Mouse (Mus musculus) layer of hippocampus, adult 18-20 months (tissue): ENCODE results near the gene Grwd1. TPM values are rescaled to one million over a fixed set of nuclear protein-coding genes. Genes with fewer than 3 reads are reported as not detected.

ENCODE experiments used
- total RNA-seq, 2 experiments: library from RNA; stranded (reverse); gene quantifications; 2 replicates each; pipeline ENCODE4 v1.2.3; 2021

Grwd1 gene
- total RNA-seq, 2 experiments from 2014 or later, result 20.6 to 22.5 TPM

Other genes with a start within 250 kb of the Grwd1 start
- not detected for gene Fgf21, start 215.5 kb downstream of the Grwd1 start, total RNA-seq
- under 1 TPM in 1 of 2 experiments, not detected in 1; 0.18 TPM for gene Fut1, start 213.7 kb downstream of the Grwd1 start, total RNA-seq
- gene Izumo1, start 209.1 kb downstream of the Grwd1 start, total RNA-seq, result not detected
- gene Rasip1, start 203.5 kb downstream of the Grwd1 start, total RNA-seq, result 1 to 10 TPM; 6.0 to 6.3 TPM
- 1 to 10 TPM; 1.1 to 2.3 TPM for gene Mamstr, start 191.0 kb downstream of the Grwd1 start, total RNA-seq
- gene Fut2, start 164.6 kb downstream of the Grwd1 start, total RNA-seq, result under 1 TPM in 1 of 2 experiments, not detected in 1; 0.12 TPM
- 10 to 100 TPM in 1 of 2 experiments, 1 to 10 TPM in 1; 6.8 to 13.4 TPM for gene Ntn5, start 146.9 kb downstream of the Grwd1 start, total RNA-seq
- 1 to 10 TPM; 2.5 to 3.5 TPM for gene Sec1, start 136.5 kb downstream of the Grwd1 start, total RNA-seq
- gene Car11, start 131.1 kb downstream of the Grwd1 start, total RNA-seq, result 100 to 1,000 TPM; 182 TPM
- gene Dbp, start 125.9 kb downstream of the Grwd1 start, total RNA-seq, result 10 to 100 TPM; 47.6 to 50.2 TPM
- gene Rpl18, start 115.5 kb downstream of the Grwd1 start, total RNA-seq, result 100 to 1,000 TPM; 359 to 364 TPM
- 10 to 100 TPM; 35.8 to 37.2 TPM for gene Sphk2, start 112.9 kb downstream of the Grwd1 start, total RNA-seq
- gene Fam83e, start 109.7 kb downstream of the Grwd1 start, total RNA-seq, result under 1 TPM; 0.25 to 0.27 TPM
- not detected for gene Spaca4, start 105.1 kb downstream of the Grwd1 start, total RNA-seq
- 100 to 1,000 TPM; 274 to 289 TPM for gene Lmtk3, start 47.2 kb downstream of the Grwd1 start, total RNA-seq
- gene Sult2b1, start 46.3 kb downstream of the Grwd1 start, total RNA-seq, result 1 to 10 TPM; 8.1 to 8.9 TPM
- gene Cyth2, start 16.4 kb downstream of the Grwd1 start, total RNA-seq, result 100 to 1,000 TPM; 135 to 155 TPM
- gene Kcnj14, start 6.2 kb downstream of the Grwd1 start, total RNA-seq, result 1 to 10 TPM; 1.4 to 2.4 TPM
- 10 to 100 TPM; 71.5 to 73.9 TPM for gene Kdelr1, start 41.8 kb upstream of the Grwd1 start, total RNA-seq
- 10 to 100 TPM; 10.6 to 10.7 TPM for gene Grin2d, start 47.4 kb upstream of the Grwd1 start, total RNA-seq
- not detected for gene Syngr4, start 65.8 kb upstream of the Grwd1 start, total RNA-seq
- gene Tmem143, start 66.0 kb upstream of the Grwd1 start, total RNA-seq, result 10 to 100 TPM; 21.8 to 22.4 TPM
- gene Emp3, start 90.5 kb upstream of the Grwd1 start, total RNA-seq, result 1 to 10 TPM; 2.1 to 2.3 TPM
- gene Ccdc114, start 93.1 kb upstream of the Grwd1 start, total RNA-seq, result 1 to 10 TPM; 4.1 to 4.2 TPM
- 1 to 10 TPM; 1.2 to 1.7 TPM for gene Abcc6, start 199.4 kb upstream of the Grwd1 start, total RNA-seq
- gene Nomo1, start 202.8 kb upstream of the Grwd1 start, total RNA-seq, result 100 to 1,000 TPM in 1 of 2 experiments, 10 to 100 TPM in 1; 99.7 to 107 TPM